ENCODE assay signal across 11 mouse cellular contexts in genomic region chr13:45960311-45960965, GRCm38 (mm10). TPM values are rescaled to one million over a fixed set of nuclear protein-coding genes. Genes with fewer than 3 reads are reported as not detected.
DNase-seq lines count a peak whose midpoint lies in the region; ATAC-seq and TF ChIP-seq lines count a peak whose summit lies in the region.
"Had no signal": no experiment of that assay in that cellular context is flagged by ENCODE, and none has a peak within 500 bp of the region (broad histone marks: within the 10 kb centered on the region; RNA-seq: fewer than 3 reads in every experiment).

No protein-coding gene starts in this region.

- no peak for ATAC-seq in embryonic facial prominence, embryonic 13.5 days (ENCODE audit: insufficient number of reproducible peaks, insufficient read depth, low FRiP score, low TSS enrichment, low read depth)
- ATAC-seq: Patski had no signal

- H3K36me3 ChIP-seq in embryonic facial prominence, embryonic 13.5 days = no peaks in the 10 kb centered on the region
- no peaks in the 10 kb centered on the region for H3K36me3 ChIP-seq in embryonic facial prominence, embryonic 10.5 days (replicated peaks)

- H3K4me1 ChIP-seq in embryonic facial prominence, embryonic 13.5 days = peaks cover 35% of the 10 kb centered on the region
- H3K4me1 ChIP-seq in embryonic facial prominence, embryonic 10.5 days = peaks cover 39% of the 10 kb centered on the region

- no peak overlapping the region for H3K4me2 ChIP-seq in embryonic facial prominence, embryonic 13.5 days

- no peaks in the 10 kb centered on the region for H3K9me3 ChIP-seq in embryonic facial prominence, embryonic 13.5 days
- no peaks in the 10 kb centered on the region for H3K9me3 ChIP-seq in embryonic facial prominence, embryonic 10.5 days

- no peak for TF ChIP-seq POLR2A in brain, embryonic 14.5 days (IDR thresholded peaks at IDR 0.05; ENCODE audit: borderline replicate concordance, extremely low read depth, insufficient read depth, insufficient read length, poor library complexity, severe bottlenecking)

- no peak for TF ChIP-seq CTCF in brain, embryonic 14.5 days (IDR thresholded peaks at IDR 0.05; ENCODE audit: borderline replicate concordance, extremely low read depth, insufficient read depth, insufficient read length)

- WGBS in embryonic facial prominence, embryonic 13.5 days = 46% methylated on average over 14 of the region's 14 CpGs
- 57% methylated on average over 14 of the region's 14 CpGs for WGBS in embryonic facial prominence, embryonic 10.5 days

- H3K4me3 ChIP-seq in embryonic facial prominence, embryonic 13.5 days = no peak overlapping the region
- H3K4me3 ChIP-seq in embryonic facial prominence, embryonic 10.5 days = no peak overlapping the region

- peak overlapping the region; percentile 28; the same call in 1 of the 2 replicates for H3K27ac ChIP-seq in embryonic facial prominence, embryonic 13.5 days
- H3K27ac ChIP-seq in embryonic facial prominence, embryonic 10.5 days (replicated peaks) = no peak overlapping the region

- H3K27me3 ChIP-seq in embryonic facial prominence, embryonic 13.5 days = no peaks in the 10 kb centered on the region
- peaks cover 30% of the 10 kb centered on the region for H3K27me3 ChIP-seq in embryonic facial prominence, embryonic 10.5 days (replicated peaks; ENCODE audit: low read depth, poor library complexity, severe bottlenecking)
- H3K27me3 ChIP-seq: Patski had no signal

- DNase-seq in embryonic facial prominence, embryonic 10.5 days (ENCODE audit: low spot score) = no peak
- peak; percentile 30 for DNase-seq in kidney, adult 9 months
- DNase-seq in kidney, postnatal 4 days = no peak
- DNase-seq in brain, embryonic 14.5 days (ENCODE audit: low read depth) = peak; percentile 49
- peak; percentile 26 for DNase-seq in lung, postnatal 10 days
- no peak for DNase-seq in MN1 (ENCODE audit: low spot score)
- DNase-seq in cerebellum, postnatal 25 days = no peak
- DNase-seq: B cell, adult 2 months; kidney, adult 11 months had no signal

- H3K9ac ChIP-seq in embryonic facial prominence, embryonic 13.5 days = 0 out of 2 replicates have a peak overlapping the region, but pooled peaks have one; percentile 3

RNA-seq across cellular contexts. Expression of gene Atxn1, which starts 4.4 kb away (rescaled TPM):
- 5.5 and 7.7 TPM in 2 replicates for polyA plus RNA-seq in embryonic facial prominence, embryonic 13.5 days (2015; fragmentation: Nextera tagmentation; extraction: Ambion mirVana)
- 1.1 and 1.2 TPM in 2 replicates for polyA plus RNA-seq in embryonic facial prominence, embryonic 10.5 days (2016; fragmentation: Nextera tagmentation; extraction: Ambion mirVana)
- polyA plus RNA-seq in brain, embryonic 14.5 days (2012; rRNA removed) = 9.2 and 11.0 TPM in 2 replicates

Comparison
In these comparisons a context has a peak if more than half of its experiments do, and no peak if none do; other contexts are left out.
1. DNase-seq: peak in kidney, adult 9 months (single experiment), brain, embryonic 14.5 days (single experiment) and lung, postnatal 10 days (single experiment); none in embryonic facial prominence, embryonic 10.5 days (single experiment), kidney, postnatal 4 days (0 of 2), MN1 (single experiment) and cerebellum, postnatal 25 days (0 of 2).